Mouse (Mus musculus): ENCODE measurements around the gene Nat8f5.
"Not testable (repeated sequence)": the region's sequence is repeated elsewhere in the genome, so short reads cannot be mapped to it uniquely, and the experiment has no call there.

Gene Nat8f5

GRCm38 (mm10) chr6:85820837-85821236 lies at the start of gene Nat8f5, which contains the start of gene Nat8f6:
TSS of gene Nat8f5 (minus strand) at chr6:85820972.
TSS of gene Nat8f6 (minus strand) at chr6:85820954.
- DNase-seq: no peak

- not testable (repeated sequence) for DNase-seq
These were observed 48.2 kb upstream of the Nat8f5 start, which contains the start of gene Nat8f2 for GRCm38 (mm10) chr6:85869006-85869405. TSS of gene Nat8f2 (minus strand) at chr6:85869158.

GRCm38 (mm10) chr6:85867726-85868690 lies 47.2 kb upstream of the Nat8f5 start:
- no peak for DNase-seq

GRCm38 (mm10) chr6:85866995-85867394 lies 46.2 kb upstream of the Nat8f5 start:
- DNase-seq: not testable (repeated sequence)

GRCm38 (mm10) chr6:85866166-85866565 lies 45.4 kb upstream of the Nat8f5 start:
- not testable (repeated sequence) for DNase-seq

GRCm38 (mm10) chr6:85864900-85865639 lies 44.3 kb upstream of the Nat8f5 start:
- DNase-seq: not testable (repeated sequence)

GRCm38 (mm10) chr6:85863840-85864239 lies 43.1 kb upstream of the Nat8f5 start:
- no peak for DNase-seq

- no peak for DNase-seq
These were observed 42.4 kb upstream of the Nat8f5 start for GRCm38 (mm10) chr6:85863136-85863535.

- no peak for DNase-seq
These were observed 41.8 kb upstream of the Nat8f5 start for GRCm38 (mm10) chr6:85862565-85862964.

GRCm38 (mm10) chr6:85861247-85861646 lies 40.5 kb upstream of the Nat8f5 start:
- no peak for DNase-seq

GRCm38 (mm10) chr6:85856194-85856678 lies 35.5 kb upstream of the Nat8f5 start:
- peak; percentile 56 for DNase-seq

GRCm38 (mm10) chr6:85853481-85853880 lies 32.7 kb upstream of the Nat8f5 start:
- DNase-seq: no peak

- no peak for DNase-seq
These were observed 30.4 kb upstream of the Nat8f5 start for GRCm38 (mm10) chr6:85851062-85851773.

- no peak for DNase-seq
These were observed 28.5 kb upstream of the Nat8f5 start for GRCm38 (mm10) chr6:85849240-85849639.

- no peak for DNase-seq
These were observed 27.4 kb upstream of the Nat8f5 start for GRCm38 (mm10) chr6:85848140-85848539.

GRCm38 (mm10) chr6:85846921-85847320 lies 26.1 kb upstream of the Nat8f5 start:
- no peak for DNase-seq

GRCm38 (mm10) chr6:85843677-85844458 lies 23.1 kb upstream of the Nat8f5 start:
- not testable (repeated sequence) for DNase-seq

GRCm38 (mm10) chr6:85839982-85840381 lies 19.2 kb upstream of the Nat8f5 start:
- no peak for DNase-seq

- DNase-seq: no peak
These were observed 17.9 kb upstream of the Nat8f5 start for GRCm38 (mm10) chr6:85838674-85839073.

- DNase-seq: not testable (repeated sequence)
These were observed 16.5 kb upstream of the Nat8f5 start for GRCm38 (mm10) chr6:85837307-85837706.

GRCm38 (mm10) chr6:85836827-85837226 lies 16.1 kb upstream of the Nat8f5 start:
- peak; percentile 37 for DNase-seq

GRCm38 (mm10) chr6:85836098-85836497 lies 15.3 kb upstream of the Nat8f5 start:
- DNase-seq: not testable (repeated sequence)

Data from right cerebral cortex, postnatal 25 days (tissue).